Comparison of ENCODE assay signal across 13 mouse cellular contexts in genomic region chr17:62844329-62844728, GRCm38 (mm10). TPM values are rescaled to one million over a fixed set of nuclear protein-coding genes. Genes with fewer than 3 reads are reported as not detected.
DNase-seq lines count a peak whose midpoint lies in the region; ATAC-seq and TF ChIP-seq lines count a peak whose summit lies in the region.
"Had no signal": no experiment of that assay in that cellular context is flagged by ENCODE, and none has a peak within 500 bp of the region (broad histone marks: within the 10 kb centered on the region; RNA-seq: fewer than 3 reads in every experiment).

No protein-coding gene starts in this region.

- H3K27ac ChIP-seq in forebrain, embryonic 11.5 days (ENCODE audit: low read depth, low read length) = no peak overlapping the region
- H3K27ac ChIP-seq in forebrain, postnatal 0 days (ENCODE audit: low read depth, low read length) = no peak overlapping the region
- no peak overlapping the region for H3K27ac ChIP-seq in liver, embryonic 12.5 days
- H3K27ac ChIP-seq in neural tube, embryonic 14.5 days (ENCODE audit: low read depth, low read length) = no peak overlapping the region
- no peak overlapping the region for H3K27ac ChIP-seq in thymus, adult 2 months (ENCODE audit: control insufficient read depth, insufficient read depth, low read length)
- H3K27ac ChIP-seq: intestine, embryonic 15.5 days; lung, embryonic 15.5 days had no signal

- no peaks in the 10 kb centered on the region for H3K36me3 ChIP-seq in forebrain, embryonic 11.5 days (ENCODE audit: control insufficient read depth, insufficient read depth, low read length)
- no peaks in the 10 kb centered on the region for H3K36me3 ChIP-seq in forebrain, postnatal 0 days (ENCODE audit: insufficient read depth)
- H3K36me3 ChIP-seq in liver, embryonic 12.5 days = no peaks in the 10 kb centered on the region
- H3K36me3 ChIP-seq in neural tube, embryonic 14.5 days (ENCODE audit: control insufficient read depth, insufficient read depth, low read length) = no peaks in the 10 kb centered on the region
- H3K36me3 ChIP-seq in thymus, adult 2 months (ENCODE audit: control insufficient read depth, insufficient read depth, low read length) = no peaks in the 10 kb centered on the region
- H3K36me3 ChIP-seq: intestine, embryonic 15.5 days; lung, embryonic 15.5 days had no signal

- no peak for TF ChIP-seq CTCF in forebrain, postnatal 0 days (IDR thresholded peaks at IDR 0.05; ENCODE audit: low read depth)
- no peak for TF ChIP-seq CTCF in thymus, adult 2 months (IDR thresholded peaks at IDR 0.05; ENCODE audit: borderline replicate concordance, control insufficient read depth, extremely low read depth, insufficient read depth, low read length, poor library complexity)

- no peaks in the 10 kb centered on the region for H3K27me3 ChIP-seq in forebrain, embryonic 11.5 days (ENCODE audit: control insufficient read depth, insufficient read depth, low read length)
- no peaks in the 10 kb centered on the region for H3K27me3 ChIP-seq in forebrain, postnatal 0 days (ENCODE audit: insufficient read depth, low read length)
- no peaks in the 10 kb centered on the region for H3K27me3 ChIP-seq in liver, embryonic 12.5 days (replicated peaks)
- H3K27me3 ChIP-seq in neural tube, embryonic 14.5 days (ENCODE audit: control insufficient read depth, insufficient read depth, low read length) = no peaks in the 10 kb centered on the region
- no peaks in the 10 kb centered on the region for H3K27me3 ChIP-seq in thymus, adult 2 months (ENCODE audit: control insufficient read depth, insufficient read depth, low read length)
- H3K27me3 ChIP-seq: intestine, embryonic 15.5 days; lung, embryonic 15.5 days had no signal

- no peaks in the 10 kb centered on the region for H3K9me3 ChIP-seq in forebrain, embryonic 11.5 days (ENCODE audit: control insufficient read depth, low read length)
- no peaks in the 10 kb centered on the region for H3K9me3 ChIP-seq in forebrain, postnatal 0 days (ENCODE audit: low read length)
- H3K9me3 ChIP-seq in liver, embryonic 12.5 days (replicated peaks) = no peaks in the 10 kb centered on the region
- no peaks in the 10 kb centered on the region for H3K9me3 ChIP-seq in neural tube, embryonic 14.5 days (ENCODE audit: control insufficient read depth, low read length)
- H3K9me3 ChIP-seq: intestine, embryonic 15.5 days; lung, embryonic 15.5 days had no signal

- H3K9ac ChIP-seq in forebrain, embryonic 11.5 days (ENCODE audit: low read length) = no peak overlapping the region
- no peak overlapping the region for H3K9ac ChIP-seq in forebrain, postnatal 0 days
- H3K9ac ChIP-seq in liver, embryonic 12.5 days = no peak overlapping the region
- H3K9ac ChIP-seq in neural tube, embryonic 14.5 days (replicated peaks; ENCODE audit: low read depth, low read length) = no peak overlapping the region
- H3K9ac ChIP-seq: intestine, embryonic 15.5 days; lung, embryonic 15.5 days had no signal

- H3K4me3 ChIP-seq in forebrain, embryonic 11.5 days (ENCODE audit: low read depth, low read length) = no peak overlapping the region
- no peak overlapping the region for H3K4me3 ChIP-seq in forebrain, postnatal 0 days (ENCODE audit: low read depth, low read length)
- H3K4me3 ChIP-seq in liver, embryonic 12.5 days = no peak overlapping the region
- H3K4me3 ChIP-seq in neural tube, embryonic 14.5 days (ENCODE audit: low read depth, low read length) = no peak overlapping the region
- H3K4me3 ChIP-seq in thymus, adult 2 months (ENCODE audit: control insufficient read depth, insufficient read depth, low read length) = no peak overlapping the region
- H3K4me3 ChIP-seq: intestine, embryonic 15.5 days; lung, embryonic 15.5 days had no signal

- no peak for TF ChIP-seq POLR2A in thymus, adult 2 months (IDR thresholded peaks at IDR 0.05; ENCODE audit: control insufficient read depth, extremely low read depth, insufficient read depth, low read length, poor library complexity)

- H3K4me1 ChIP-seq in forebrain, embryonic 11.5 days (replicated peaks; ENCODE audit: control insufficient read depth, insufficient read depth, low read length) = 0 out of 2 replicates have a peak, but pooled peaks cover 4% of the 10 kb centered on the region
- no peaks in the 10 kb centered on the region for H3K4me1 ChIP-seq in forebrain, postnatal 0 days (ENCODE audit: insufficient read depth)
- no peaks in the 10 kb centered on the region for H3K4me1 ChIP-seq in liver, embryonic 12.5 days
- no peaks in the 10 kb centered on the region for H3K4me1 ChIP-seq in neural tube, embryonic 14.5 days (ENCODE audit: control insufficient read depth, insufficient read depth, low read length)
- H3K4me1 ChIP-seq in thymus, adult 2 months (replicated peaks; ENCODE audit: control insufficient read depth, insufficient read depth, low read length) = no peaks in the 10 kb centered on the region
- H3K4me1 ChIP-seq: intestine, embryonic 15.5 days; lung, embryonic 15.5 days had no signal

- DNase-seq in forebrain, embryonic 11.5 days (ENCODE audit: low spot score) = no peak
- no peak for DNase-seq in forebrain, postnatal 0 days
- peak; percentile 8 for DNase-seq in liver
- no peak for DNase-seq in lung, postnatal 25 days (ENCODE audit: low spot score)
- DNase-seq in thymus, adult 2 months = no peak
- DNase-seq: cerebellum, postnatal 36 days; gastrocnemius, postnatal 25 days; thymus, postnatal 25 days had no signal

- no peak overlapping the region for H3K4me2 ChIP-seq in forebrain, embryonic 11.5 days (ENCODE audit: low read depth, low read length, severe bottlenecking)
- H3K4me2 ChIP-seq in forebrain, postnatal 0 days (ENCODE audit: low read depth) = no peak overlapping the region
- no peak overlapping the region for H3K4me2 ChIP-seq in liver, embryonic 12.5 days
- H3K4me2 ChIP-seq in neural tube, embryonic 14.5 days (ENCODE audit: low read depth, low read length) = no peak overlapping the region
- H3K4me2 ChIP-seq: intestine, embryonic 15.5 days; lung, embryonic 15.5 days had no signal

- 29% methylated on average over 5 of the region's 5 CpGs for WGBS in forebrain, embryonic 11.5 days
- 31% methylated on average over 5 of the region's 5 CpGs for WGBS in forebrain, postnatal 0 days
- 43% methylated on average over 5 of the region's 5 CpGs for WGBS in liver, embryonic 12.5 days (ENCODE audit: insufficient replicate concordance)
- 29% methylated on average over 5 of the region's 5 CpGs for WGBS in neural tube, embryonic 14.5 days
- WGBS in thymus, adult 2 months = 12% methylated on average over 5 of the region's 5 CpGs

- peak; percentile 72 for ATAC-seq in forebrain, embryonic 11.5 days (replicated peaks; ENCODE audit: low FRiP score)
- no peak for ATAC-seq in forebrain, postnatal 0 days
- ATAC-seq in liver, embryonic 12.5 days = no peak
- peak; percentile 100 for ATAC-seq in granulocyte monocyte progenitor cell, adult 5-6 weeks (replicated peaks; ENCODE audit: poor library complexity, severe bottlenecking)
- ATAC-seq in neural tube, embryonic 14.5 days (ENCODE audit: low read depth) = peak; percentile 60; the same call in 1 of the 2 replicates
- ATAC-seq: intestine, embryonic 15.5 days had no signal

RNA-seq across cellular contexts. Expression of gene Efna5, which starts 36.8 kb away (rescaled TPM):
- polyA plus RNA-seq in forebrain, embryonic 11.5 days (2014; fragmentation: Nextera tagmentation; extraction: Ambion mirVana) = 40.5 and 42.2 TPM in 2 replicates
- total RNA-seq in forebrain, postnatal 0 days (2014; rRNA removed) = 7.0 and 7.4 TPM in 2 replicates
- polyA plus RNA-seq in forebrain, postnatal 0 days (2015; fragmentation: Nextera tagmentation; extraction: Ambion mirVana) = 15.0 and 27.0 TPM in 2 replicates
- polyA plus RNA-seq in liver, embryonic 12.5 days (2016; fragmentation: Nextera tagmentation; extraction: Ambion mirVana) = 4.4 and 5.1 TPM in 2 replicates
- total RNA-seq in granulocyte monocyte progenitor cell, adult 5-6 weeks (2014; fragmentation: Nextera tagmentation) = not detected in 2 replicates
- total RNA-seq in granulocyte monocyte progenitor cell, adult 5-6 weeks (2017) = not detected in 2 replicates
- polyA plus RNA-seq in neural tube, embryonic 14.5 days (2014; fragmentation: Nextera tagmentation; extraction: Ambion mirVana) = 65.4 and 67.4 TPM in 2 replicates
- 0.80 and 1.9 TPM in 2 replicates for polyA plus RNA-seq in thymus, adult 2 months (2012; rRNA removed)

Comparison
In these comparisons a context has a peak if more than half of its experiments do, and no peak if none do; other contexts are left out.
1. ATAC-seq: peak in forebrain, embryonic 11.5 days (single experiment), granulocyte monocyte progenitor cell, adult 5-6 weeks (single experiment) and neural tube, embryonic 14.5 days (single experiment); none in forebrain, postnatal 0 days (single experiment) and liver, embryonic 12.5 days (single experiment).